Mouse (Mus musculus) left cerebral cortex, adult 2 months (tissue): ENCODE results near the gene Pitpnb. TPM values are rescaled to one million over a fixed set of nuclear protein-coding genes. Genes with fewer than 3 reads are reported as not detected.

ENCODE experiments used
- DNase-seq, 2 experiments: peaks; one replicate each; pipeline ENCODE4 v3.0.0; 2021 to 2022; ENCODE audit warnings: low spot score in 2 of 2, mixed read lengths in 1 of 2; ENCODE audit errors: extremely low spot score in 1 of 2
- H3K27ac ChIP-seq: fragments of 200-600 bp; 2 replicates; pipeline ENCODE4 v1.8.1; 2022
- H3K4me3 ChIP-seq: fragments of 200-600 bp; 2 replicates; pipeline ENCODE4 v1.8.1; 2022
- CTCF ChIP-seq: fragments of 200-600 bp; IDR thresholded peaks from 2 replicates; pipeline ENCODE4 v1.8.1; 2022; ENCODE audit warnings: antibody characterized with exemption, mild to moderate bottlenecking, moderate library complexity
- intact Hi-C: fragments of 180-260 bp; cut with DNase I; formaldehyde crosslinking; loops from one replicate; pipeline ENCODE4 v1.15.1; 2025
- total RNA-seq, 2 experiments: library from RNA; stranded (reverse); gene quantifications; 2 replicates each; pipeline ENCODE4 v1.2.3; 2021

The Pitpnb gene
- total RNA-seq, 2 experiments from 2014 or later: 86.4 to 91.3 TPM

DNA sequence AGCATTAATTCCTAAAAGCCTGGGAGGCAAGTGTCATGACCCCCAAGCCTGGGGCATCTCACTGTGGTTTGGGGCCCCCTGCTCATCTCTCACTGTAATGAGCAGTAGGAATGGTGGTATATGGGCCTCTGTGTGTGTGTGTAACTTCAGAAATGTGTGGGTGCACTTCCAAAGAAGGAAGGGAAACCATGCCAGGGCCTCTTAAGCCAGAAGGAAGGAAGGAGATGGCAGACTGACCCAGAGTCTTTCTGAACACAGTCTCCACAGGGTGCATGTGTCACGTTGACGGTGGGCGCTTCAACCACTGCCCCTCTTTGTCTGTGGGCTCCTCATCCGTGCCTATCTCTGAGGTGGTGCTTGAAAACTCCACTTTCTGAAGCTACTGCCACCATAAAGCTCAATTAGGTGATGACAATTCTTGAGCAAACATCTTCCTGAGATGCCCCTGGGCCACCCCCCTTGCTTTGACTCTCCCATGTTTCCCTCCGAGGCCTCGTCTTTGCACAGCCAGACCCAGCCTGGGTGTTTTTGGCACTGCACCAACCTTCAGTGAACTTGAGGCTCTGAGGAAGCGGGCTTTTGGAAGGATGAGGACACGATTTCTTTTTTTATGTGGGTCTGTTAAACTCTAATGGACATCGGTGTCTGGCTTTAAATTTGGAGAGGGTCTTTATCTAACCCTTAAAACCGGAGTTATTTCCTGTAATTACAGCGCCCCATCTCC is 100.6 kb downstream of the Pitpnb start:
- no peak for TF ChIP-seq CTCF
- DNase-seq: no peak
- Histone ChIP-seq H3K4me3 (no peak overlapping the region), H3K27ac (peak overlapping the region; percentile 64)
- intact Hi-C loops: no loop called here

DNA sequence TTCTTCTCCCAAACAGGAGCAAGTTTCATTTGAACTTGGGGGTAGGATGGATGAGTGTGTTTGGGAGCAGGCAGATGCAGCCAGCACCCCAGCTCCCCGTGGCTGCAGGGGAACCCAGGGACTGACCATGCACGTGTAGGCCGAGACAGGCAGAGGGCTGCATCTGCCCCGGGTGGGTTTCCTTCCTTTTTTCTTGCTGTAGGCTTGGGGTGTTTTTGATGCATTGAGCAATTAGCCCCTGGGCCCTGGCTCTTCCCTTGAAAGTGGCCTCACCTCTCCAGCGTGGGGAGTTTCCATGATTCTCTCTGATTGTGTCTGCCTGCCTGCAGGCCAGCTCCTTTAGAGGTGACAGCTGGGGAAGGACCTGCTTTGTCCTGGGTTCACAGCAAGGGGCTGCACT is 102.3 kb downstream of the Pitpnb start:
- intact Hi-C loops: no loop called here
- H3K27ac ChIP-seq: peak overlapping the region; percentile 64
- H3K4me3 ChIP-seq: no peak overlapping the region
- DNase-seq: no peak
- no peak for TF ChIP-seq CTCF

- Histone ChIP-seq H3K4me3 (no peak overlapping the region), H3K27ac (peak overlapping the region; percentile 50)
- no peak for TF ChIP-seq CTCF
- DNase-seq: no peak
- intact Hi-C loops: no loop called here
Observed at GRCm38 (mm10) chr5:111434342-111434842, 103.8 kb downstream of the Pitpnb start.

DNA sequence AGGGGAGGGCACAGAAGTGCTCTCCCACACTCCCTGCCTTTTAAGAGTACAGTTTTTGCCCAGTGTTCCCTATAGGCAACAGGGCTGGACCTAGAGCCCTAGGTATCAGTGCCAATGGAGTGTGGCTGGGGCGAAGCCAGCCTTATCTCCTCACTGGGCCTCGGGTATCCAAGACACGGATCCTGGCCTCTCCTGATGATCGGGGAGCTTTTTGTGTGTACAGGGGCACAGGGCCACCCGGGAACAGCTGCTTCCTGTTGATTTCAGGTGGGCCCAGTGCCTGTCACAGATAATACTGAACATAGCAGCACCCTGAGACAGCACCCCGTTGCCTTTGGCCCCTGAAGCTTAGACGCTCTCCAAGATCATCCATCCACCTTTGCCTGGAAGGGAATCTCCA is 105.7 kb downstream of the Pitpnb start:
- no peak for DNase-seq
- intact Hi-C loops: no loop called here
- no peak overlapping the region for H3K4me3 ChIP-seq
- peak overlapping the region; percentile 47; the same call in 1 of the 2 replicates for H3K27ac ChIP-seq
- no peak for TF ChIP-seq CTCF

DNA sequence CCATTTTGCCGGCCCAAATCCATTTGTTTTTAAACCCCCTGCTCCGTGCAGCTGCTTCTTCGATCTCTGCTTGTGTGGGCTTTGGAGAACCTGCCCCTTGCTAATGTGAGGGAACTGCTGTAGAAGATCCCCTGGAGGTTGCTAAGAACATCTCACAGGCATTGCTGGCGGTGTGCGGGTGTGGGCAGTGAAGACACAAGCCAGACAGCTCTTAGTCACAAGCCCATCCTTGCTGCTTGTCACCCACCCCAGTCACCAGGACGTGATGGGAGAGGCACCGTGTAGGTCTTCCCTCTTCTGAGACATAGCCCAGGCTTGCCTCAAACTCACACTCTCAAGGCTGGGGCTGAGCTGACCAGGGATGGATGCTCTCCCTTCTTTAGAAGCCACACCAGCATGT is 106.6 kb downstream of the Pitpnb start:
- intact Hi-C loops: no loop called here
- Histone ChIP-seq H3K27ac (peak overlapping the region; percentile 55), H3K4me3 (no peak overlapping the region)
- peak in 1 of 2 experiments; percentile 37 for DNase-seq
- no peak; the same call in 1 of the 2 replicates for TF ChIP-seq CTCF

Other genes starting within 250 kb of the Pitpnb start
- 10 to 100 TPM; 61.9 to 76.6 TPM for gene Mn1, start 86.6 kb downstream of the Pitpnb start, total RNA-seq